Mouse (Mus musculus) A20 (cell line): ENCODE results near the gene Cryab.
A peak's percentile ranks its signal among the peaks of the same experiment; 100 is the strongest.

Source experiments
- DNase-seq: peaks from one replicate; pipeline ENCODE4 v3.0.0-alpha.2; 2011; ENCODE audit warnings: low read depth, low spot score

Gene Cryab

GRCm38 (mm10) chr9:50797641-50798040 is 46.5 kb downstream of the Cryab start:
- no peak for DNase-seq

DNA sequence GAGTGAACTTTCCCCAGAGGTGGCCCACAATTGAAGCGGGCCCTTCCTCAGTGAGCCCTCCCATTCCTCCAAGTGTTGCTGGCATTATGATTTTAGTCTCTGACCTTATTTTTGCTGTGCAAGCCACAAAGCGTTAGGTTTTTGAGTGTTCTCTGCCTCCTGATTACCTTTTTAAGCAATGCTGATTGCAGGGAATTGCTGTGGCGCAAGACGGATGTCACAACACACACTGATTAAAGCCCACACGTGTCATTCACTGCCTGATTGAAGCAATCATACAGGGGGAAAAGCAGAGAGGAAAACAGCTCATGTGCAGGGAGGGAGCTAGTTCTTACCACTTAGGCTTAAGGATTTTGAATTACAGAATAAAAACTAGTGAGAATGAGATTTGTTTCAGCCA is 47.2 kb downstream of the Cryab start:
- no peak for DNase-seq

GRCm38 (mm10) chr9:50800985-50801384 is 49.9 kb downstream of the Cryab start:
- DNase-seq = peak; percentile 67

GRCm38 (mm10) chr9:50803055-50803671 is 52.0 kb downstream of the Cryab start:
- DNase-seq = no peak
